Mouse (Mus musculus): ENCODE measurements around the gene Lrrc4. TPM values are rescaled to one million over a fixed set of nuclear protein-coding genes. Genes with fewer than 3 reads are reported as not detected.

Gene Lrrc4
- total RNA-seq (2017): not detected in 2 replicates

GRCm38 (mm10) chr6:28831011-28831853, at the start of gene Lrrc4:
Gene Lrrc4, minus strand, starts transcription at chr6:28831747.
- ATAC-seq (replicated peaks in 1 of 2; ENCODE audit: insufficient read depth in 1 of 2, low FRiP score in 2 of 2, low TSS enrichment in 1 of 2, low read depth in 1 of 2, poor library complexity in 2 of 2, severe bottlenecking in 2 of 2): no peak

GRCm38 (mm10) chr6:28880909-28881308, 49.4 kb upstream of the Lrrc4 start:
- no peak; a peak in 1 of 4 replicates for ATAC-seq (replicated peaks in 1 of 2; ENCODE audit: insufficient read depth in 1 of 2, low FRiP score in 2 of 2, low TSS enrichment in 1 of 2, low read depth in 1 of 2, poor library complexity in 2 of 2, severe bottlenecking in 2 of 2)

GRCm38 (mm10) chr6:28879315-28879714, 47.8 kb upstream of the Lrrc4 start:
- no peak for ATAC-seq (replicated peaks in 1 of 2; ENCODE audit: insufficient read depth in 1 of 2, low FRiP score in 2 of 2, low TSS enrichment in 1 of 2, low read depth in 1 of 2, poor library complexity in 2 of 2, severe bottlenecking in 2 of 2)

- ATAC-seq (replicated peaks in 1 of 2; ENCODE audit: insufficient read depth in 1 of 2, low FRiP score in 2 of 2, low TSS enrichment in 1 of 2, low read depth in 1 of 2, poor library complexity in 2 of 2, severe bottlenecking in 2 of 2): no peak
These were observed 46.6 kb upstream of the Lrrc4 start for GRCm38 (mm10) chr6:28877945-28878666.

GRCm38 (mm10) chr6:28876492-28876891, 44.9 kb upstream of the Lrrc4 start:
- ATAC-seq (replicated peaks in 1 of 2; ENCODE audit: insufficient read depth in 1 of 2, low FRiP score in 2 of 2, low TSS enrichment in 1 of 2, low read depth in 1 of 2, poor library complexity in 2 of 2, severe bottlenecking in 2 of 2): no peak

- no peak for ATAC-seq (replicated peaks in 1 of 2; ENCODE audit: insufficient read depth in 1 of 2, low FRiP score in 2 of 2, low TSS enrichment in 1 of 2, low read depth in 1 of 2, poor library complexity in 2 of 2, severe bottlenecking in 2 of 2)
These were observed 43.8 kb upstream of the Lrrc4 start for GRCm38 (mm10) chr6:28875333-28875732.

- no peak for ATAC-seq (replicated peaks in 1 of 2; ENCODE audit: insufficient read depth in 1 of 2, low FRiP score in 2 of 2, low TSS enrichment in 1 of 2, low read depth in 1 of 2, poor library complexity in 2 of 2, severe bottlenecking in 2 of 2)
These were observed 43.2 kb upstream of the Lrrc4 start for GRCm38 (mm10) chr6:28874759-28875158.

- ATAC-seq (replicated peaks in 1 of 2; ENCODE audit: insufficient read depth in 1 of 2, low FRiP score in 2 of 2, low TSS enrichment in 1 of 2, low read depth in 1 of 2, poor library complexity in 2 of 2, severe bottlenecking in 2 of 2): no peak
These were observed 42.5 kb upstream of the Lrrc4 start for GRCm38 (mm10) chr6:28874053-28874452.

GRCm38 (mm10) chr6:28872421-28872795, 40.9 kb upstream of the Lrrc4 start:
- ATAC-seq (replicated peaks in 1 of 2; ENCODE audit: insufficient read depth in 1 of 2, low FRiP score in 2 of 2, low TSS enrichment in 1 of 2, low read depth in 1 of 2, poor library complexity in 2 of 2, severe bottlenecking in 2 of 2): no peak

GRCm38 (mm10) chr6:28871725-28872420, 40.3 kb upstream of the Lrrc4 start:
- peak; percentile 42 to 50; a peak in 3 of 4 replicates for ATAC-seq (replicated peaks in 1 of 2; ENCODE audit: insufficient read depth in 1 of 2, low FRiP score in 2 of 2, low TSS enrichment in 1 of 2, low read depth in 1 of 2, poor library complexity in 2 of 2, severe bottlenecking in 2 of 2)

- ATAC-seq (replicated peaks in 1 of 2; ENCODE audit: insufficient read depth in 1 of 2, low FRiP score in 2 of 2, low TSS enrichment in 1 of 2, low read depth in 1 of 2, poor library complexity in 2 of 2, severe bottlenecking in 2 of 2): peak; percentile 71 to 73; a peak in 3 of 4 replicates
These were observed 36.1 kb upstream of the Lrrc4 start for GRCm38 (mm10) chr6:28867516-28868251.

GRCm38 (mm10) chr6:28866206-28866605, 34.7 kb upstream of the Lrrc4 start:
- no peak for ATAC-seq (replicated peaks in 1 of 2; ENCODE audit: insufficient read depth in 1 of 2, low FRiP score in 2 of 2, low TSS enrichment in 1 of 2, low read depth in 1 of 2, poor library complexity in 2 of 2, severe bottlenecking in 2 of 2)

GRCm38 (mm10) chr6:28865112-28865511, 33.6 kb upstream of the Lrrc4 start:
- ATAC-seq (replicated peaks in 1 of 2; ENCODE audit: insufficient read depth in 1 of 2, low FRiP score in 2 of 2, low TSS enrichment in 1 of 2, low read depth in 1 of 2, poor library complexity in 2 of 2, severe bottlenecking in 2 of 2): no peak

- ATAC-seq (replicated peaks in 1 of 2; ENCODE audit: insufficient read depth in 1 of 2, low FRiP score in 2 of 2, low TSS enrichment in 1 of 2, low read depth in 1 of 2, poor library complexity in 2 of 2, severe bottlenecking in 2 of 2): no peak
These were observed 33.1 kb upstream of the Lrrc4 start for GRCm38 (mm10) chr6:28864684-28865083.

GRCm38 (mm10) chr6:28862304-28862703, 30.8 kb upstream of the Lrrc4 start:
- no peak for ATAC-seq (replicated peaks in 1 of 2; ENCODE audit: insufficient read depth in 1 of 2, low FRiP score in 2 of 2, low TSS enrichment in 1 of 2, low read depth in 1 of 2, poor library complexity in 2 of 2, severe bottlenecking in 2 of 2)

- ATAC-seq (replicated peaks in 1 of 2; ENCODE audit: insufficient read depth in 1 of 2, low FRiP score in 2 of 2, low TSS enrichment in 1 of 2, low read depth in 1 of 2, poor library complexity in 2 of 2, severe bottlenecking in 2 of 2): no peak
These were observed 29.4 kb upstream of the Lrrc4 start for GRCm38 (mm10) chr6:28860922-28861321.

GRCm38 (mm10) chr6:28860450-28860849, 28.9 kb upstream of the Lrrc4 start:
- no peak for ATAC-seq (replicated peaks in 1 of 2; ENCODE audit: insufficient read depth in 1 of 2, low FRiP score in 2 of 2, low TSS enrichment in 1 of 2, low read depth in 1 of 2, poor library complexity in 2 of 2, severe bottlenecking in 2 of 2)

Measured in hematopoietic stem cell, adult 5-6 weeks (primary cell).